Mouse (Mus musculus): ENCODE measurements around the gene Mast1.

Mast1 gene

DNA sequence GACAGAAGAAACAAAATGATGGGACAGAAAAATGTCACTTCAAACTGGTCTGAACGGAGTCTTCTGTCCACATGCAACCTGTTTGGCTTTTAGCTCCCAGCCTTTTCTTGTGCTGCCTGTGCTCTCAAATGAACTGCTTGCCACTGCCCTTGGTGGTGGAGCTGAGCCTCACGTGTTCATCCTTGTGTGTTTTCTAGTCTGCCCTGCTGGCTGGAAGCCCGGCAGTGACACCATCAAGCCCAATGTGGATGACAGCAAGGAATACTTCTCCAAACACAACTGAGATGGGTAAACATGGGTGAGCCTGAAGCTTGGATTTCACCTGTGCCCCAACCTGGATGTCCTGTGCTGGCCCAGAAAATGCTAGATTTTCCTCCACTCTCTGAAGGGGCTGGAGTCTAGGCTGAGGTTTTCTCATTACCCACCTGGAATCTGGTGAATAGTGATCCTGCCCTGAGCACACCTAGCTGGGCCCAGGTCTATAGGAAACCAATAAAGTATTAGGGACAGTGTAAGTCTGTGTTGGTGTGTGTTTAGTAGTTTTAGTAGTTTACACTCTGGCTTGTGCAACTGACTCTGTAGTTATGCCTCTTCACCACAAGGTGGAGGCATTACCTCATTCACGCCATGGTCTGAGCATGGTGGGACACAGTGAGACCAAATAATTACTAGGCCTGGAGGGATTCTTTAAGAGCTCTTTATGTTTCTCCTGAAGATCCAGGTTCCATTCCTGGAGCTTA, 36.8 kb upstream of the Mast1 start:
- peak; percentile 88 for DNase-seq (ENCODE audit: low spot score)

GRCm38 (mm10) chr8:84973079-84973478, 35.9 kb upstream of the Mast1 start:
- peak; percentile 16 for DNase-seq (ENCODE audit: low spot score)

- DNase-seq (ENCODE audit: low spot score), result no peak
Observed at GRCm38 (mm10) chr8:84970913-84971312, 33.8 kb upstream of the Mast1 start.

DNA sequence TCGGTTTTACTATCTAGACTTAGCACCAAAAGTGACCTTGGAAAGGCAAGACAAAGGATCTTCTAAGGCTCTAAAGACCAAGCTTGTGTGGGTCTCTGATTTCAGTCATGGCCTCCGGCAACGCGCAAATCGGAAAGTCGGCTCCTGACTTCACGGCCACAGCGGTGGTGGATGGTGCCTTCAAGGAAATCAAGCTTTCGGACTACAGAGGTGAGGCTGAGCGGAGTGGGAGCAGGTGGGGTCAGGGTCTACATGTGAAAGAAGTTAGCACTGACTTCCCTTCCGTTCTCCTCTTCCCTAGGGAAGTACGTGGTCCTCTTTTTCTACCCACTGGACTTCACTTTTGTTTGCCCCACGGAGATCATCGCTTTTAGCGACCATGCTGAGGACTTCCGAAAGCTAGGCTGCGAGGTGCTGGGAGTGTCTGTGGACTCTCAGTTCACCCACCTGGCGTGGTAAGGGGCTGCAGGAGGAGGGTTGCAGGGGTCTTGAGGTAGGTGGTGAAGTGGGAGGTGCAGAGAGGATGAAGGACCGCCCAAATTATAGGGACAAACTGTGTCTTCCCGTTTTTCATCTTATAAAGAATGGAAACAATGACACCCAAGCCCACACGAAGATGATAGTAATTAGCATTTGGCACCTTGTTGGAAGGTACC, 33.1 kb upstream of the Mast1 start:
- DNase-seq (ENCODE audit: low spot score), result peak; percentile 49

DNA sequence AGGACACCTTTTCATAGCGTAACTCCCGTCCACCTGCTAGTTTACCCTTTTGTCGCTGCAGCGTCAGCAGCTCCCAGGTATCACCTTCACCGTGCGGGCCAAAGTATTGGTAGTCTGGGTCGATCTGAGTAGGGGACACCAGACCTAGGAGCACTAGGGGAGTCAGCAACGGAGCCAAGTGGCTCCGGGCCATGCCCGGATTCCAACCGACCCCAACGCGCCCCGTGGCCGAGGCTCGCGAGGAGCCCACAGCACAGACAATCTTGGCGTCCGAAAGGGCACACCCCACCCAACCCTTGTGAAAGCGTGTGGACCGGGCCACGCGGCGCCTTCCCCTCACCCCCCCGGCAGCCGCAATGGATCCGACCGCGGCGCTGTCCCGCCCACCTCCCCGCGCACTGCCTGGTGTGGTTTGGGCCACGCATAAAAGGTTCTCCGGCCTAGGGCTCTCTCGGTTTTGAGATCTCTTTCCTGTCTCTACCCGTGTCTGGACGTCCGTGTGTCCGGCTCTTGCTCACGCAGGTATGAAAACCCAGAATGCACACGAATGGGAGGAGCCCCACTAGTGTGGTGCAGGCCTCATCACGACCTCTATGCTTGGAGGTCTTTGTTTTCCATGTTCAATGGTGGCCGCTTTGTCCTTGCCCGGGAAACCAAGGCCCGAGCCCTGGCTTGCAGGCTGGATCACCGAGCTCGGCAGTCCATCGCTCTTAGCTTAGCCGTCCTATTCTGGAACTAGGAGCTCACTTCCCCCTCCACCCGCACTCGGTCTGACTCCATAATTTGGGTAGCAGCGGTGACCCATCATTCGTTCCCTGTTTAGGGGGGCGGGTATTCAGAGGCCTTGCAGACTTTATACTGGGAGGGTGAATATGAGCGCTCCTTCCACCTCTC, 32.3 kb upstream of the Mast1 start, which contains the start of the genes Gm49661, Prdx2 and Rnaseh2a:
TSS of gene Gm49661 (minus strand) at position 193 of the 894 bp plus-strand sequence.
TSS of gene Prdx2 (plus strand) at position 347 of the 894 bp plus-strand sequence.
TSS of gene Rnaseh2a (minus strand) at position 527 of the 894 bp plus-strand sequence.
- DNase-seq (ENCODE audit: low spot score), result peak; percentile 83

GRCm38 (mm10) chr8:84968650-84969049, 31.5 kb upstream of the Mast1 start:
- peak; percentile 56 for DNase-seq (ENCODE audit: low spot score)

DNA sequence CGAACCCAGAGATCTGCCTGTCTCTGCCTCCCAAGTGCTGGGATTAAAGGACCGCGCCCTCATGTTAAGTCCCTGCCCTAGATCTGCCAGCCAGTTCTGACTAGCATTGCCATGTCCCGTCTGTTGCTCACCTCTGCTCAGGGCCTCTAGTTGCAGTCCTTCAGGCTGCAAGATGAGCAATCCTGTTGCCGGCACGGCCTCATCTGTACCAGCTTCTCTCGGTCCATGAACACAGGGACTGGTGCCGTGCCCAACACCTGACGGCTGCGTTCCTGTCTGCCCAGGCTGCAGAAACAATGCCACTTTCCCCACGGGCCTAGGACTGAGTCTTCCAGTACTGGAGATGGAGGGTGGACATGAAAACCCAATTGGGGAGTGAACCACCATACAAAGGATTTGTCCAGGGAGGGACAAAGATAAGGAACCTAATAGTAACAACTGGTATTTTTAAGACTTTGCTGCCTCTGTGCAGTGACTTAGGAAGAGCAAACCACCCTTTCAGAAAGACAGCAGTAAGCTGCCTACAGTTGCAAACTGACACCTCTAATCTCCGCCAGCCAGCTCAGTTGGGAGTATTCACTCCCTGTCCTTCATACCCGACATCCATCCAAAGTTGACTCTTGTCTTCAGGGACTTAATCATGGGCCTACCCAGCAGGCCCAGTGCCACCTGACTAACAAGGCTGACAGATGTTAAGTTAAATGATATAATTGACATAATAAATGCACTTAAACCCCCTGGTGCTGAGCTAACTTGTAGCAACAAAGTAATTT, 30.6 kb upstream of the Mast1 start:
- no peak for DNase-seq (ENCODE audit: low spot score)

DNA sequence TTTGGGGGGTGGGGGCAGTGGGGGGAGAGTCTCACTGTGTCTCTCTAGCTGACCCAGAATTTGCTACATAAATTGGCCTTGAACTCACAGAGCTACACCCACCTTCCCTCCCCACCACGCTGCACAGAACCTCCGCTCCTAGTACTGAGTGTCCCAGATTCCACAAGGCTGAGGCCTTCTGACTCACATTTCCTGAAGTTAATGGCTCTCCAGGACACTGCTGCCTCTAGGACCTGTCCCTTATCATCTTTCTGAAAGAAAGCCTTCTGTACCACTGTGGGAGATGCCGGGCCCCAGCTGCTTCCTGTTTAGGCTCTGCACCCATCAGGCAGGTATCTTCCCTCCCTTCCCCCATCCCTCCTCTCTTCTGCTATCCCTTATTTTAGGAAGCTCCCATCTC, 29.4 kb upstream of the Mast1 start:
- DNase-seq (ENCODE audit: low spot score), result peak; percentile 44

GRCm38 (mm10) chr8:84965731-84966291, 28.7 kb upstream of the Mast1 start:
- DNase-seq (ENCODE audit: low spot score), result peak; percentile 99

DNA sequence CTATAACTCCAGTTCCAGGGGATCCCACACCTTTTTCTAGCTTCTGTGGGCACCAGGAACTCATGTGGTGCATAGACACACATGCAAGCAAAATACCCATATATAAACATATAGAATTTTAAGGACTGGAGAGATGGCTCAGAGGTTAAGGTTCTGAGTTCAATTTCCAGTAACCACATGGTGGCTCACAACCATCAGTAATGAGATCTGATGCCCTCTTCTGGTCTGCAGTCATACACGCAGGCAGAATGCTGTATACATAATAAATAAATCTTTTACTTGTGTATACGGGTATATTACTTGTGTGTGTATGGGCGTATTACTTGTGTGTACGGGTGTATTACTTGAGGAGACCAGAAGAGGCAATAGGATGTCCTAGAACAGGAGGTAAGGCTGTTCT, 26.8 kb upstream of the Mast1 start:
- no peak for DNase-seq (ENCODE audit: low spot score)

DNA sequence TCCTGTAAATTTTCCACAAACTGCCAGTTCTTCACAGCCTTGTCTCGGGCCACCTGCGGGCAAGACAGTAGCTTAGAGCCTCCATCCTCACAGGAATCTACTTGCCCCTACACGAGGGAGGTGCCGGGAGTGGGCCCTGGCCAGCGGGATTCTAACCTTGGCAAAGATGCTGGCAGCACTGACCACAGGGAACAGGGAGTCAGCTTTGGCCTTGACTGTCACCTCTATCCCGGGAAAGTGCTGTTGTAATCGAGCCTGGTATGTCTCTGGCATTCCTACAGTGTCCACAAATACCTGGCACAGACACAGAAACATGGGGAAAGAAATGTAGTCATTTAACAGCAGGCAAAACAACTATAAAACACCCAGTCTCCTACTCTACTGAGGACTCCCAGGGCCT, 22.7 kb upstream of the Mast1 start:
- no peak for DNase-seq (ENCODE audit: low spot score)

GRCm38 (mm10) chr8:84956768-84957167, 19.6 kb upstream of the Mast1 start:
- DNase-seq (ENCODE audit: low spot score), result peak; percentile 92

DNA sequence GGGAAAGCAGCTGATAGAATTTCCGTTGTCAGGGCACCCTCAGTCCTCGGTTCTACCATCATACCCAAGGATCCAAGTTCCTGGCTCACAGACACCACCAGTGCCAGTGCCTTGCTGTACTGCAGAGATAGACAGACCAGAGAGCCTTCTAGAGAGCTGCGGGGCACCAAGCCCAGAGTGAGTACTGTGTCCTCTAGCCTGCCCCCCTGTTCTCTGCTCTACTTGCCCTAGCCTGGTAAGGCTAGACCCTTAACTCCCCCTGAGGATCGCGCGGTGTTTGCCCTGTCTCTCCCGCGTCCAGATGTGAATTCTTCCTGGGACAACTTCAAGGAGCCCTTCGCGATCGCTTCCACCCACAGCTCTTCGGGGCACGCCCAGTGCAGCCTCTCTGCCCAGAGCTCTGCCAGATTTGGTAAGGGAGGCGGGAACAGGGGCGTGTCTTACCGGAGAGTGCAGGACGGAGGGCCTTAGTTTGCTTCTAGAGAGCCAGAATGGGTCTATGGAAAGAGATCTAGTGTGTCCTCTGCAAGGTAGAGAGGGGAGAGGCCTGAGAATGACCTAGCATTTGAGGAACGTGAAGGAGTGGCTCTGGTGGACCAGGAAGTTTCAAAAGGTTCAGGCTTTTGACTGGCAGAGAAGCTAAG, 15.6 kb upstream of the Mast1 start:
- peak; percentile 78 for DNase-seq (ENCODE audit: low spot score)

- DNase-seq (ENCODE audit: low spot score), result no peak
Observed at GRCm38 (mm10) chr8:84949753-84950152, 12.6 kb upstream of the Mast1 start.

DNA sequence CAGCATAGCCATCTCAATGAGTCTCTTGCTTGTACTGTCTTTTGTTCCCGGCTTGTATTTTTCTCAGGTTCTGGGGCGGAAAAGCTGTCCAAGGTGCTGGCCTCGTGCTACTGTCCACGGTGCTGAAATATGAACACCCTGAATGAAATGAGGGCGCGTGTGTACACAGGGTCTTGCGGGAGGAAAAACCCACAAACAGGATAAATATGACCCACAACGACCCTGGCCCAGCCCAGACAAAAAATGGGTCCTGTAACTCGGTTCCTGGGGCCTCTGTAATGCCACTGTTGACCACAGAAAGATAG, 10.0 kb upstream of the Mast1 start:
- DNase-seq (ENCODE audit: low spot score), result no peak

- peak; percentile 86 for DNase-seq (ENCODE audit: low spot score)
Observed at GRCm38 (mm10) chr8:84946528-84947240, 9.5 kb upstream of the Mast1 start, which contains the start of gene Rtbdn. Gene Rtbdn (plus strand): TSS chr8:84946991.

GRCm38 (mm10) chr8:84945633-84946527, 8.7 kb upstream of the Mast1 start:
- peak; percentile 90 for DNase-seq (ENCODE audit: low spot score)

DNA sequence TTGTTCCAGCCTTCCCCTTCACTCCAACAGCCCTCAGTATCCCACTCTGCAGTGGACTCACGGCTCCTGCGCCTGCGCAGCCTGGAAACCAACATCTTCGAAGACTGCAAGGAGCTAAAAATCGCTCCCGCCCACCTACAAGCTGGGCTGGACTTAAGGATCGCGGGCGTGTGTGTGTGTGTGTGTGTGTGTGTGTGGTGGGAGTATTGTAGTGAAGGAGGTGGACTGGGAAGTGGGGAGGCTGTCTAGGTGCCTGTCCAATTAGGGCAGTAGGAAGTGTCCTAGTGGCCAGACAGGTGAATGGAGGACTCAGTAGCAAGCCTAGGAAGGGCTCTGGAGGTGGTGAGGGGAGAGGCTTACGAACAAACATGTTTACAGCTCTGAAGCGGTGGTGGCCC, 8.1 kb upstream of the Mast1 start:
- DNase-seq (ENCODE audit: low spot score), result peak; percentile 87

All from MN1 (cell line).